Mouse (Mus musculus) bone marrow macrophage, adult 2 months (primary cell): ENCODE measurements at regions not wholly inside any gene's neighbourhood (a gene's known extent, or its start where the extent isn't known, plus 50 kb on each side); places are given as distances from the start of the nearest gene placed in this dataset.

Source experiments
- H3K27ac ChIP-seq: 2 replicates; pipeline ENCODE4 v1.5.1; 2012; ENCODE audit warnings: low read depth, low read length; ENCODE audit not compliant: insufficient read depth
- H3K4me1 ChIP-seq: 2 replicates; pipeline ENCODE4 v1.6.1; 2012; ENCODE audit warnings: low read length; ENCODE audit not compliant: control insufficient read depth, insufficient read depth
- H3K4me3 ChIP-seq: 2 replicates; pipeline ENCODE4 v1.5.1; 2012; ENCODE audit warnings: mild to moderate bottlenecking, low read length, moderate library complexity; ENCODE audit not compliant: insufficient read depth
- CTCF ChIP-seq: IDR thresholded peaks from 2 replicates; pipeline ENCODE4 v1.5.1; 2012; ENCODE audit warnings: low read depth, mild to moderate bottlenecking, low read length, moderate library complexity
- POLR2A ChIP-seq: IDR thresholded peaks from 2 replicates; pipeline ENCODE4 v1.6.1; 2012; ENCODE audit warnings: mild to moderate bottlenecking, low read depth, low read length, borderline replicate concordance

GRCm38 (mm10) chr3:120861641-120862040 is 309.9 kb downstream of the Rwdd3 start:
- TF ChIP-seq POLR2A, result no peak
- TF ChIP-seq CTCF, result no peak
- no peak overlapping the region for H3K4me3 ChIP-seq
- H3K27ac ChIP-seq, result no peak overlapping the region
- H3K4me1 ChIP-seq, result no peaks in the 10 kb centered on the region

GRCm38 (mm10) chr3:120858281-120858680 is 313.2 kb downstream of the Rwdd3 start:
- no peak overlapping the region for H3K4me3 ChIP-seq
- H3K27ac ChIP-seq, result no peak overlapping the region
- TF ChIP-seq CTCF (no peak), POLR2A (no peak)
- no peaks in the 10 kb centered on the region for H3K4me1 ChIP-seq

- Histone ChIP-seq H3K27ac (no peak overlapping the region), H3K4me3 (no peak overlapping the region), H3K4me1 (no peaks in the 10 kb centered on the region)
- TF ChIP-seq CTCF (no peak), POLR2A (no peak)
These were observed 317.2 kb downstream of the Rwdd3 start for GRCm38 (mm10) chr3:120854322-120854721.

- H3K27ac ChIP-seq, result no peak overlapping the region
- no peaks in the 10 kb centered on the region for H3K4me1 ChIP-seq
- no peak overlapping the region for H3K4me3 ChIP-seq
- TF ChIP-seq POLR2A, result no peak
- TF ChIP-seq CTCF, result no peak
These were observed 327.9 kb downstream of the Rwdd3 start for GRCm38 (mm10) chr3:120843623-120844022.

GRCm38 (mm10) chr3:120823536-120823935 is 348.0 kb downstream of the Rwdd3 start:
- Histone ChIP-seq H3K27ac (no peak overlapping the region), H3K4me3 (no peak overlapping the region), H3K4me1 (no peaks in the 10 kb centered on the region)
- no peak for TF ChIP-seq CTCF
- no peak for TF ChIP-seq POLR2A

- no peak overlapping the region for H3K27ac ChIP-seq
- no peak overlapping the region for H3K4me3 ChIP-seq
- TF ChIP-seq POLR2A (no peak), CTCF (no peak)
- no peaks in the 10 kb centered on the region for H3K4me1 ChIP-seq
These were observed 359.6 kb downstream of the Rwdd3 start for GRCm38 (mm10) chr3:120811901-120812300.

GRCm38 (mm10) chr3:120810527-120810926 is 361.0 kb downstream of the Rwdd3 start:
- TF ChIP-seq CTCF (no peak), POLR2A (no peak)
- no peaks in the 10 kb centered on the region for H3K4me1 ChIP-seq
- no peak overlapping the region for H3K4me3 ChIP-seq
- no peak overlapping the region for H3K27ac ChIP-seq

- no peak for TF ChIP-seq POLR2A
- no peak for TF ChIP-seq CTCF
- Histone ChIP-seq H3K4me1 (no peaks in the 10 kb centered on the region), H3K27ac (no peak overlapping the region), H3K4me3 (no peak overlapping the region)
These were observed 361.4 kb downstream of the Rwdd3 start for GRCm38 (mm10) chr3:120810048-120810447.

- no peak overlapping the region for H3K4me3 ChIP-seq
- no peak overlapping the region for H3K27ac ChIP-seq
- TF ChIP-seq POLR2A (no peak), CTCF (no peak)
- H3K4me1 ChIP-seq, result no peaks in the 10 kb centered on the region
These were observed 384.8 kb downstream of the Rwdd3 start for GRCm38 (mm10) chr3:120786659-120787058.

- Histone ChIP-seq H3K4me3 (no peak overlapping the region), H3K27ac (no peak overlapping the region), H3K4me1 (no peaks in the 10 kb centered on the region)
- no peak for TF ChIP-seq POLR2A
- no peak for TF ChIP-seq CTCF
These were observed 390.0 kb downstream of the Rwdd3 start for GRCm38 (mm10) chr3:120781486-120781885.

GRCm38 (mm10) chr3:120779091-120779490 is 392.4 kb downstream of the Rwdd3 start:
- Histone ChIP-seq H3K4me1 (no peaks in the 10 kb centered on the region), H3K27ac (no peak overlapping the region), H3K4me3 (no peak overlapping the region)
- TF ChIP-seq CTCF (no peak), POLR2A (no peak)
